Mouse (Mus musculus) heart, postnatal 0 days (tissue): ENCODE data around the gene Ica1. TPM values are rescaled to one million over a fixed set of nuclear protein-coding genes. Genes with fewer than 3 reads are reported as not detected.

ENCODE experiments used
- ATAC-seq: fragments of 200-750 bp; cut with Nextera tagmentation; 2 replicates; pipeline ENCODE4 v1.8.0; 2017; ENCODE audit warnings: low read depth, moderate number of reproducible peaks, moderate library complexity; ENCODE audit not compliant: insufficient read depth
- DNase-seq: peaks from one replicate; pipeline ENCODE4 v3.0.0-alpha.2; 2016; ENCODE audit warnings: low spot score
- H3K27ac ChIP-seq: fragments of 300-500 bp; sonication (generic); 2 replicates; pipeline ENCODE4 v1.5.1; 2014; ENCODE audit warnings: low read depth, mild to moderate bottlenecking
- H3K27me3 ChIP-seq: fragments of 300-500 bp; sonication (generic); 2 replicates; pipeline ENCODE4 v1.6.1; 2014; ENCODE audit warnings: low read length, mixed read lengths; ENCODE audit not compliant: control insufficient read depth, insufficient read depth
- H3K36me3 ChIP-seq: fragments of 300-500 bp; sonication (generic); replicated peaks from 2 replicates; pipeline ENCODE4 v1.6.1; 2014; ENCODE audit warnings: low read length, mixed read lengths; ENCODE audit not compliant: control insufficient read depth, insufficient read depth
- H3K4me1 ChIP-seq: fragments of 300-500 bp; sonication (generic); 2 replicates; pipeline ENCODE4 v1.6.1; 2014; ENCODE audit warnings: antibody characterized with exemption; ENCODE audit not compliant: control insufficient read depth, insufficient read depth
- H3K4me2 ChIP-seq: fragments of 300-500 bp; sonication (generic); 2 replicates; pipeline ENCODE4 v1.6.1; 2014; ENCODE audit warnings: low read depth, mild to moderate bottlenecking, low read length, moderate library complexity
- H3K4me3 ChIP-seq: fragments of 300-500 bp; sonication (generic); 2 replicates; pipeline ENCODE4 v1.5.1; 2014; ENCODE audit warnings: low read depth, low read length
- H3K9ac ChIP-seq: fragments of 300-500 bp; sonication (generic); replicated peaks from 2 replicates; pipeline ENCODE4 v1.6.1; 2014; ENCODE audit warnings: low read depth, low read length, mixed read lengths
- H3K9me3 ChIP-seq: fragments of 300-500 bp; sonication (generic); replicated peaks from 2 replicates; pipeline ENCODE4 v1.6.1; 2016; ENCODE audit warnings: low read length; ENCODE audit not compliant: control insufficient read depth
- CTCF ChIP-seq: IDR thresholded peaks from 2 replicates; pipeline ENCODE4 v1.5.1; 2016; ENCODE audit warnings: antibody characterized with exemption, control low read depth, low read depth
- EP300 ChIP-seq: IDR thresholded peaks from 2 replicates; pipeline ENCODE4 v1.6.1; 2016; ENCODE audit warnings: antibody characterized with exemption, low read depth
- WGBS: fragments of 180-500 bp; shearing (Covaris S2); extraction: QIAGEN DNeasy Blood & Tissue Kit; methylation state at CpG from one replicate; pipeline ENCODE4 v1.1.7; 2014; 5-methylcytosine and 5-hydroxymethylcytosine counted together
- polyA plus RNA-seq: library from polyadenylated mRNA; unstranded; fragments of >200 nt; fragmentation: Nextera tagmentation; extraction: Ambion mirVana; gene quantifications from 2 replicates; pipeline ENCODE4 v1.2.1, GENCODE M21; 2015
- total RNA-seq: library from RNA; depleted of rRNA; stranded (reverse); fragments of >200 nt; gene quantifications from 2 replicates; pipeline ENCODE4 v1.2.3, GENCODE M21; 2014; ENCODE audit warnings: low replicate concordance

Ica1 gene
- total and polyA plus RNA-seq, 2 experiments from 2014 or later, result 3.6 to 22.2 TPM

DNA sequence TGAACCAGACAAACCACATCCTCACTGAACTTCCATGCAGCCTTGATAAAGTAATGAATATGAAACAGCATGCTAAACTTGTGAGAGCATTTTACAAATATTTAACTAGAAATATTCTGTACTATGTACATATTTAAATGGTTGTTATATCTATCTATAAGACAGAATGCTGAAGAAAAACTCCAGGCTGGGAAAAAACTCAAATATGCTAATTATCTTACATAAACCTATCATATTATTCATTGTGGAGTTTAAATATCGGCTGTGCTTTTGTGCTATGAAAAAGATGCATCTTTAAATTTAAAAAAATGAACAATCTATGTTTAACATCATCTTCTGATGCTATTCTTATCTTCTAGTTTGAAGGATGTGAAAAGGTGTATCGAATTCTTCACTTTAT, 58.6 kb downstream of the Ica1 start:
- DNase-seq, result no peak
- Histone ChIP-seq H3K9ac (no peak overlapping the region), H3K4me2 (no peak overlapping the region), H3K9me3 (no peaks in the 10 kb centered on the region), H3K27ac (no peak overlapping the region), H3K27me3 (no peaks in the 10 kb centered on the region), H3K36me3 (no peaks in the 10 kb centered on the region), H3K4me1 (no peaks in the 10 kb centered on the region), H3K4me3 (no peak overlapping the region)
- 92% methylated on average over 2 of the region's 2 CpGs for WGBS
- ATAC-seq, result no peak
- TF ChIP-seq EP300 (no peak), CTCF (no peak)

DNA sequence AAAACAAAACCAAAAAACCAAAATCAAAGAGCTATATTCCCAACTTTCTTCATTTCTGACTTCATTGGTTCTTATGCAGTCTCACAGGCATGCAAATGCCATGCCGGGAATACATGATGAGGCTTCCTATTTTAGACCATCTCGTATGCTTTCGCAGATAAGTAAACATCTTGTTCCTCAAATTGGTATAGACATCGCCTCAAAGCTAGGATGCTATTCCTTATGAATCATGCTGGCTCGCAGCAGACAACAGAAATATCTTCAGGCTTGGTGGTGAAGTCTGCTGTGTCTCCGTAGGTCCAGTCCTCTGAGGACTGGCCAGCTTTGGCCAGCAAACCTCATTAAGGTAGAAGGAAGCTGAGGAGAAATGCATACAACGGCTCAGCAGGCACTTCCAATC, 60.3 kb downstream of the Ica1 start:
- no peak for TF ChIP-seq EP300
- TF ChIP-seq CTCF, result no peak
- no peak for DNase-seq
- no peak overlapping the region for H3K4me3 ChIP-seq
- H3K9ac ChIP-seq, result no peak overlapping the region
- H3K9me3 ChIP-seq, result no peaks in the 10 kb centered on the region
- H3K4me1 ChIP-seq, result no peaks in the 10 kb centered on the region
- no peaks in the 10 kb centered on the region for H3K27me3 ChIP-seq
- no peak overlapping the region for H3K27ac ChIP-seq
- WGBS, result 89% methylated on average over 7 of the region's 7 CpGs
- H3K4me2 ChIP-seq, result no peak overlapping the region
- H3K36me3 ChIP-seq, result no peaks in the 10 kb centered on the region
- ATAC-seq, result no peak

GRCm38 (mm10) chr6:8716539-8716938, 61.7 kb downstream of the Ica1 start:
- no peaks in the 10 kb centered on the region for H3K4me1 ChIP-seq
- 95% methylated on average over 2 of the region's 2 CpGs for WGBS
- ATAC-seq (no peak), DNase-seq (no peak)
- H3K27me3 ChIP-seq, result no peaks in the 10 kb centered on the region
- TF ChIP-seq EP300, result no peak
- TF ChIP-seq CTCF, result no peak
- H3K4me3 ChIP-seq, result no peak overlapping the region
- H3K9ac ChIP-seq, result no peak overlapping the region
- H3K27ac ChIP-seq, result no peak overlapping the region
- no peaks in the 10 kb centered on the region for H3K9me3 ChIP-seq
- H3K4me2 ChIP-seq, result no peak overlapping the region
- H3K36me3 ChIP-seq, result no peaks in the 10 kb centered on the region

DNA sequence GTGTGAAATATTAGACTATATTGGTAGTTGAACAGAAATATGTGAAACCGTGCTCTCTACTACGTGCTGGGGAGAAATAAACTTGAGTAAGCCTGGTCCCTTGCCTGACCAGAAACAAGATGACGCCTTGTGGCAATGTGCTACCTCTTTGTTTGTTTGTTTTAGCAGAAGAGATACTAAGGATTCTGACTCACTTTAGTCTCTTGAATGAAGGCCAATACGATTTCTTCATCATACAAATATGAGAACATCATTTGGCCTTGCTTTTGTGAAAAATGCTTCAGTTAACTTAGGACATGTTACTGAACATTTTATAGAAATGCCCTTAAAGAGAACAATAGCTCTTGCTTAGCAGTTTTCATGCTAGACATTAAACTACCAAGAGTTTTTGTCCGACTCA, 67.0 kb downstream of the Ica1 start:
- Histone ChIP-seq H3K4me1 (no peaks in the 10 kb centered on the region), H3K36me3 (no peaks in the 10 kb centered on the region), H3K9ac (no peak overlapping the region), H3K4me2 (no peak overlapping the region), H3K9me3 (no peaks in the 10 kb centered on the region), H3K4me3 (no peak overlapping the region), H3K27ac (no peak overlapping the region), H3K27me3 (no peaks in the 10 kb centered on the region)
- WGBS, result 79% methylated on average over 5 of the region's 5 CpGs
- no peak for TF ChIP-seq CTCF
- TF ChIP-seq EP300, result no peak
- DNase-seq (no peak), ATAC-seq (no peak)

DNA sequence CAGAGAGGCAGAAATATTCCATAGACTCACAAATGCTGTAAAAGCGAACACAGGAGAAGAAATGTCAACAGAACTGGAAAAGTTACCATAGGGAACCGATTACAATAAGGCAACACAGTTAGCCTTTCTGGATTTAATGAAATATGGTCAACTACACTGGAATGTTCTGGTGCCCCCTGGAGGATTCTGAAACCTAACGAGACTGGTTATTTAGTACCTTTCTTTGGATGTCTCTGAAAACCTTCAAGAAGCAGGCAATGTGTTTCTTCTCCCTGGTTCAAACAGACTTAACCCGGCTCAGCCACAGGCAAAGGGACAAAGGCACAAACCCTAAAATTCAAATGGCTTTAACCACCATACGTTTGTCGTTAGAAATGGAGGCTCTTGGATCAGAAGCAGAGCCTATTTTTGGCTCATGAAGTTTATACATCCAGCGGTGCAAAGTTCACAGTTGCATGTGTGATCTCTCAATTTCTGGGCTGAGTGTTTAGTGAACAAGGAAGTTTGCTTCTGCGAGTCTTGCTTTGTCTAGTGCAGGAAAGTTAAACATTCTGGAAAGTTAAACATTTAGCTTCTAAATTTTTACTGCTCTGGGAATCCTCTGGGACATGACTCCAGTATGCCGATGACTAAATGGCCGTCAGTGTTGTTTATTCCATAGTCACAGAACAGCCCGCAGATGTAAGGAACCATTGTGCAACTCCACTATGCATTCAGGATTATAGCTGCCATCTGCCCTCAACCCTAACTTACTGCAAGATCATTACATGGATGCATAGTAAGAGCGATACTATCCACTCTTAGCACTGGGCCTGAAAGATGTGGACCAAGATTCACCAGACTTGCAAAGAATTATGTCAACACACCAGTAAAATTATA, 83.4 kb downstream of the Ica1 start:
- no peak for DNase-seq
- Histone ChIP-seq H3K4me1 (no peaks in the 10 kb centered on the region), H3K9ac (no peak overlapping the region), H3K27me3 (no peaks in the 10 kb centered on the region), H3K27ac (no peak overlapping the region), H3K36me3 (no peaks in the 10 kb centered on the region), H3K4me2 (no peak overlapping the region), H3K9me3 (no peaks in the 10 kb centered on the region), H3K4me3 (no peak overlapping the region)
- WGBS, result 68% methylated on average over 12 of the region's 12 CpGs
- TF ChIP-seq CTCF (peak; percentile 42), EP300 (no peak)
- no peak for ATAC-seq
